Mouse (Mus musculus) myocyte (in vitro differentiated cells): ENCODE results near the gene Nhsl1.

Experiments used
- CEBPB ChIP-seq: IDR thresholded peaks from 2 replicates; pipeline ENCODE4 v1.6.1; 2011; ENCODE audit warnings: mild to moderate bottlenecking, moderate library complexity; ENCODE audit not compliant: poor library complexity, insufficient read depth, severe bottlenecking
- MYOG ChIP-seq, 3 experiments: IDR thresholded peaks; one replicate each; pipeline ENCODE4 v1.6.1; 2011; ENCODE audit warnings: control low read depth in 2 of 3, low read depth in 2 of 3, mild to moderate bottlenecking in 2 of 3; ENCODE audit not compliant: insufficient read length in 2 of 3, control insufficient read depth in 1 of 3, insufficient read depth in 1 of 3
- POLR2A ChIP-seq: IDR thresholded peaks from one replicate; pipeline ENCODE4 v1.6.1; 2011; ENCODE audit warnings: low read depth, mild to moderate bottlenecking, control low read depth, moderate library complexity; ENCODE audit not compliant: insufficient read length
- POLR2AphosphoS2 ChIP-seq: IDR thresholded peaks from one replicate; pipeline ENCODE4 v1.6.1; 2011; ENCODE audit warnings: low read depth, control low read depth; ENCODE audit not compliant: insufficient read length
- SRF ChIP-seq: IDR thresholded peaks from one replicate; pipeline ENCODE4 v1.6.1; 2011; ENCODE audit warnings: low read depth; ENCODE audit not compliant: control insufficient read depth, insufficient read length
- TCF12 ChIP-seq: IDR thresholded peaks from one replicate; pipeline ENCODE4 v1.6.1; 2011; ENCODE audit warnings: mild to moderate bottlenecking, control low read depth; ENCODE audit not compliant: poor library complexity, insufficient read depth, severe bottlenecking
- USF1 ChIP-seq: IDR thresholded peaks from one replicate; pipeline ENCODE4 v1.6.1; 2011; ENCODE audit warnings: low read depth, mild to moderate bottlenecking, control low read depth, moderate library complexity

- TF ChIP-seq CEBPB: no peak
- TF ChIP-seq MYOG (IDR thresholded peaks at IDR 0.05; ENCODE audit: control insufficient read depth in 1 of 3, insufficient read depth in 1 of 3, insufficient read length in 2 of 3, low read depth in 2 of 3): no peak
- no peak for TF ChIP-seq USF1
- TF ChIP-seq POLR2A: no peak
- no peak for TF ChIP-seq TCF12
- TF ChIP-seq SRF: no peak
- TF ChIP-seq POLR2AphosphoS2: no peak
Measured at GRCm38 (mm10) chr10:18407062-18407830, 88.5 kb downstream of the Nhsl1 start.
